Mouse (Mus musculus) megakaryocyte progenitor cell, adult 5-6 weeks (primary cell): ENCODE data around the gene Gstt3. TPM values are rescaled to one million over a fixed set of nuclear protein-coding genes. Genes with fewer than 3 reads are reported as not detected.

ENCODE experiments used
- total RNA-seq, 2 experiments: library from RNA; stranded (forward) in 1 of 2; stranded (reverse) in 1 of 2; fragments of 157-497, 149-512 nt in 1 of 2; fragments of 200-1000 nt in 1 of 2; gene quantifications; 2 replicates each; pipeline versions ENCODE4 v1.2.3 to v1.2.4; 2015 to 2017

Gene Gstt3
- total RNA-seq, 2 experiments from 2014 or later = 4.7 to 4.9 TPM

Other genes starting within 250 kb of the Gstt3 start
- not detected in 2 replicates for gene Lrrc75b, start 221.1 kb downstream of the Gstt3 start, total RNA-seq (2015)
- gene Lrrc75b, start 221.1 kb downstream of the Gstt3 start, total RNA-seq (2017) = not detected in 2 replicates
- not detected in 2 replicates for gene Ggt1, start 219.8 kb downstream of the Gstt3 start, total RNA-seq (2015)
- not detected in 2 replicates for gene Ggt1, start 219.8 kb downstream of the Gstt3 start, total RNA-seq (2017)
- 0.29 and 1.4 TPM in 2 replicates for gene Ggt5, start 192.1 kb downstream of the Gstt3 start, total RNA-seq (2015)
- 2.8 and 3.5 TPM in 2 replicates for gene Ggt5, start 192.1 kb downstream of the Gstt3 start, total RNA-seq (2017)
- gene Susd2, start 137.4 kb downstream of the Gstt3 start, total RNA-seq (2015) = 0.34 and 0.42 TPM in 2 replicates
- gene Susd2, start 137.4 kb downstream of the Gstt3 start, total RNA-seq (2017) = 0.27 TPM in 1 of 2 replicates, not detected in the other
- gene Cabin1, start 17.1 kb downstream of the Gstt3 start, total RNA-seq (2015) = 32.0 and 36.5 TPM in 2 replicates
- 29.6 and 37.8 TPM in 2 replicates for gene Cabin1, start 17.1 kb downstream of the Gstt3 start, total RNA-seq (2017)
- gene Ddt, start 8.0 kb downstream of the Gstt3 start, total RNA-seq (2015) = 51.7 and 60.3 TPM in 2 replicates
- gene Ddt, start 8.0 kb downstream of the Gstt3 start, total RNA-seq (2017) = 54.4 and 60.1 TPM in 2 replicates
- gene Gm20441, start 460 bp downstream of the Gstt3 start, total RNA-seq (2015) = not detected in 2 replicates
- gene Gm20441, start 460 bp downstream of the Gstt3 start, total RNA-seq (2017) = not detected in 2 replicates
- not detected in 2 replicates for gene Gstt1, start 17.2 kb upstream of the Gstt3 start, total RNA-seq (2015)
- 2.3 TPM in 1 of 2 replicates, not detected in the other for gene Gstt1, start 17.2 kb upstream of the Gstt3 start, total RNA-seq (2017)
- not detected in 2 replicates for gene Gstt4, start 41.1 kb upstream of the Gstt3 start, total RNA-seq (2015)
- not detected in 2 replicates for gene Gstt4, start 41.1 kb upstream of the Gstt3 start, total RNA-seq (2017)
- 23.8 and 24.1 TPM in 2 replicates for gene Gstt2, start 56.0 kb upstream of the Gstt3 start, total RNA-seq (2015)
- 14.2 and 21.6 TPM in 2 replicates for gene Gstt2, start 56.0 kb upstream of the Gstt3 start, total RNA-seq (2017)
- gene Mif, start 78.8 kb upstream of the Gstt3 start, total RNA-seq (2015) = 477 and 576 TPM in 2 replicates
- 746 and 790 TPM in 2 replicates for gene Mif, start 78.8 kb upstream of the Gstt3 start, total RNA-seq (2017)
- gene Derl3, start 112.0 kb upstream of the Gstt3 start, total RNA-seq (2015) = 0.54 and 0.64 TPM in 2 replicates
- gene Derl3, start 112.0 kb upstream of the Gstt3 start, total RNA-seq (2017) = 0.95 and 2.2 TPM in 2 replicates
- 66.3 and 72.0 TPM in 2 replicates for gene Smarcb1, start 140.2 kb upstream of the Gstt3 start, total RNA-seq (2015)
- 77.3 and 86.5 TPM in 2 replicates for gene Smarcb1, start 140.2 kb upstream of the Gstt3 start, total RNA-seq (2017)
- gene Chchd10, start 151.7 kb upstream of the Gstt3 start, total RNA-seq (2015) = 54.0 and 55.0 TPM in 2 replicates
- 33.1 and 34.4 TPM in 2 replicates for gene Chchd10, start 151.7 kb upstream of the Gstt3 start, total RNA-seq (2017)
- gene Mmp11, start 155.1 kb upstream of the Gstt3 start, total RNA-seq (2015) = 0.57 TPM in 1 of 2 replicates, not detected in the other
- 10.1 TPM in 1 of 2 replicates, not detected in the other for gene Mmp11, start 155.1 kb upstream of the Gstt3 start, total RNA-seq (2017)
- not detected in 2 replicates for gene Gm867, start 159.3 kb upstream of the Gstt3 start, total RNA-seq (2015)
- gene Gm867, start 159.3 kb upstream of the Gstt3 start, total RNA-seq (2017) = not detected in 2 replicates
- gene Vpreb3, start 161.6 kb upstream of the Gstt3 start, total RNA-seq (2015) = 1.5 TPM in 1 of 2 replicates, not detected in the other
- not detected in 2 replicates for gene Vpreb3, start 161.6 kb upstream of the Gstt3 start, total RNA-seq (2017)
- 0.35 and 0.66 TPM in 2 replicates for gene Gm5134, start 173.1 kb upstream of the Gstt3 start, total RNA-seq (2015)
- gene Gm5134, start 173.1 kb upstream of the Gstt3 start, total RNA-seq (2017) = 0.78 and 0.79 TPM in 2 replicates